Mouse (Mus musculus) neural tube, embryonic 11.5 days (tissue): Measurements from ENCODE around the gene 1700029I15Rik. TPM values are rescaled to one million over a fixed set of nuclear protein-coding genes. Genes with fewer than 3 reads are reported as not detected.

ENCODE experiments used
- ATAC-seq: fragments of 200-750 bp; cut with Nextera tagmentation; 2 replicates; pipeline ENCODE4 v1.8.0; 2017; ENCODE audit warnings: moderate number of reproducible peaks, mild to moderate bottlenecking, moderate TSS enrichment, moderate library complexity; ENCODE audit not compliant: insufficient read depth, low FRiP score, low TSS enrichment
- DNase-seq: peaks from one replicate; pipeline ENCODE4 v3.0.0-alpha.2; 2015; ENCODE audit warnings: low spot score
- H3K27ac ChIP-seq: fragments of 300-500 bp; sonication (generic); 2 replicates; pipeline ENCODE4 v1.5.1; 2014; ENCODE audit warnings: low read depth, mild to moderate bottlenecking, low read length
- H3K27me3 ChIP-seq: fragments of 300-500 bp; sonication (generic); 2 replicates; pipeline ENCODE4 v1.6.1; 2014; ENCODE audit warnings: mild to moderate bottlenecking, low read length, mixed read lengths; ENCODE audit not compliant: control insufficient read depth, insufficient read depth
- H3K36me3 ChIP-seq: fragments of 300-500 bp; sonication (generic); 2 replicates; pipeline ENCODE4 v1.6.1; 2014; ENCODE audit warnings: mild to moderate bottlenecking, low read length, moderate library complexity, mixed read lengths; ENCODE audit not compliant: control insufficient read depth, insufficient read depth
- H3K4me1 ChIP-seq: fragments of 300-500 bp; sonication (generic); 2 replicates; pipeline ENCODE4 v1.6.1; 2014; ENCODE audit warnings: low read length, mixed read lengths; ENCODE audit not compliant: control insufficient read depth, insufficient read depth
- H3K4me2 ChIP-seq: fragments of 300-500 bp; sonication (generic); 2 replicates; pipeline ENCODE4 v1.6.1; 2014; ENCODE audit warnings: low read depth, mild to moderate bottlenecking, moderate library complexity
- H3K4me3 ChIP-seq: fragments of 300-500 bp; sonication (generic); 2 replicates; pipeline ENCODE4 v1.5.1; 2014; ENCODE audit warnings: low read depth, low read length
- H3K9ac ChIP-seq: fragments of 300-500 bp; sonication (generic); 2 replicates; pipeline ENCODE4 v1.6.1; 2014; ENCODE audit warnings: mild to moderate bottlenecking, low read length
- H3K9me3 ChIP-seq: fragments of 300-500 bp; sonication (generic); 2 replicates; pipeline ENCODE4 v1.6.1; 2016; ENCODE audit warnings: low read length; ENCODE audit not compliant: control insufficient read depth
- WGBS: fragments of 180-500 bp; shearing (Covaris S2); extraction: QIAGEN DNeasy Blood & Tissue Kit; methylation state at CpG from one replicate; pipeline ENCODE4 v1.1.7; 2014; 5-methylcytosine and 5-hydroxymethylcytosine counted together
- polyA plus RNA-seq: library from polyadenylated mRNA; unstranded; fragments of >200 nt; fragmentation: Nextera tagmentation; extraction: Ambion mirVana; gene quantifications from 2 replicates; pipeline ENCODE4 v1.2.1, GENCODE M21; 2014

1700029I15Rik gene
- polyA plus RNA-seq, 1 experiment from 2014 or later: 3.1 TPM

GRCm38 (mm10) chr2:92387646-92388045, 5.3 kb downstream of the 1700029I15Rik start:
- no peak for DNase-seq
- 84% methylated on average over 4 of the region's 4 CpGs for WGBS
- H3K27ac ChIP-seq: no peak overlapping the region
- ATAC-seq: no peak
- H3K9me3 ChIP-seq: no peaks in the 10 kb centered on the region
- peaks cover 43% of the 10 kb centered on the region for H3K4me1 ChIP-seq
- 0 out of 2 replicates have a peak overlapping the region, but pooled peaks have one; percentile 70 for H3K4me3 ChIP-seq
- H3K36me3 ChIP-seq: peaks cover 14% of the 10 kb centered on the region
- peak overlapping the region; percentile 84; the same call in 1 of the 2 replicates for H3K9ac ChIP-seq
- H3K27me3 ChIP-seq: no peaks in the 10 kb centered on the region
- peak overlapping the region; percentile 89 for H3K4me2 ChIP-seq

GRCm38 (mm10) chr2:92388081-92388517, 5.8 kb downstream of the 1700029I15Rik start:
- ATAC-seq: no peak
- H3K36me3 ChIP-seq: peaks cover 14% of the 10 kb centered on the region
- H3K27ac ChIP-seq: no peak overlapping the region
- H3K4me2 ChIP-seq: peak overlapping the region; percentile 89
- DNase-seq: no peak
- H3K9me3 ChIP-seq: no peaks in the 10 kb centered on the region
- H3K9ac ChIP-seq: peak overlapping the region; percentile 84
- 63% methylated on average over 3 of the region's 3 CpGs for WGBS
- H3K27me3 ChIP-seq: no peaks in the 10 kb centered on the region
- peak overlapping the region; percentile 70 for H3K4me3 ChIP-seq
- peaks cover 47% of the 10 kb centered on the region for H3K4me1 ChIP-seq

GRCm38 (mm10) chr2:92388891-92389641, 6.7 kb downstream of the 1700029I15Rik start:
- WGBS: under 1% methylated on average over 57 of the region's 62 CpGs
- DNase-seq (peak; percentile 98), ATAC-seq (peak; percentile 93)
- peaks cover 14% of the 10 kb centered on the region for H3K36me3 ChIP-seq
- H3K9ac ChIP-seq: peak overlapping the region; percentile 84
- H3K4me3 ChIP-seq: peak overlapping the region; percentile 70
- peak overlapping the region; percentile 67; the same call in 1 of the 2 replicates for H3K27ac ChIP-seq
- no peaks in the 10 kb centered on the region for H3K9me3 ChIP-seq
- H3K4me1 ChIP-seq: peaks cover 48% of the 10 kb centered on the region
- H3K4me2 ChIP-seq: peak overlapping the region; percentile 89
- no peaks in the 10 kb centered on the region for H3K27me3 ChIP-seq

GRCm38 (mm10) chr2:92389645-92390044, 7.3 kb downstream of the 1700029I15Rik start:
- Histone ChIP-seq H3K4me3 (no peak overlapping the region), H3K9me3 (no peaks in the 10 kb centered on the region), H3K4me1 (peaks cover 48% of the 10 kb centered on the region), H3K27me3 (no peaks in the 10 kb centered on the region), H3K36me3 (peaks cover 12% of the 10 kb centered on the region), H3K9ac (no peak overlapping the region), H3K27ac (peak overlapping the region; percentile 67; the same call in 1 of the 2 replicates), H3K4me2 (peak overlapping the region; percentile 89)
- 5% methylated on average over 10 of the region's 10 CpGs for WGBS
- DNase-seq (no peak), ATAC-seq (no peak)

GRCm38 (mm10) chr2:92390206-92390930, 8.0 kb downstream of the 1700029I15Rik start:
- H3K4me2 ChIP-seq: peak overlapping the region; percentile 89
- H3K4me3 ChIP-seq: no peak overlapping the region
- peaks cover 12% of the 10 kb centered on the region for H3K36me3 ChIP-seq
- no peaks in the 10 kb centered on the region for H3K9me3 ChIP-seq
- H3K27me3 ChIP-seq: no peaks in the 10 kb centered on the region
- WGBS: 85% methylated on average over 6 of the region's 6 CpGs
- H3K27ac ChIP-seq: no peak overlapping the region
- DNase-seq (no peak), ATAC-seq (no peak)
- peaks cover 48% of the 10 kb centered on the region for H3K4me1 ChIP-seq
- H3K9ac ChIP-seq: no peak overlapping the region

GRCm38 (mm10) chr2:92391116-92391515, 8.8 kb downstream of the 1700029I15Rik start:
- H3K4me2 ChIP-seq: peak overlapping the region; percentile 58
- H3K9me3 ChIP-seq: no peaks in the 10 kb centered on the region
- peaks cover 7% of the 10 kb centered on the region for H3K36me3 ChIP-seq
- no peaks in the 10 kb centered on the region for H3K27me3 ChIP-seq
- no peak for DNase-seq
- ATAC-seq: no peak
- H3K9ac ChIP-seq: no peak overlapping the region
- peak overlapping the region; percentile 93 for H3K27ac ChIP-seq
- 92% methylated on average over 8 of the region's 8 CpGs for WGBS
- H3K4me1 ChIP-seq: peaks cover 48% of the 10 kb centered on the region
- 0 out of 2 replicates have a peak overlapping the region, but pooled peaks have one; percentile 39 for H3K4me3 ChIP-seq

GRCm38 (mm10) chr2:92391703-92392317, 9.5 kb downstream of the 1700029I15Rik start:
- Histone ChIP-seq H3K4me2 (peak overlapping the region; percentile 58), H3K4me3 (peak overlapping the region; percentile 39), H3K36me3 (peaks cover 2% of the 10 kb centered on the region), H3K9me3 (no peaks in the 10 kb centered on the region), H3K27ac (peak overlapping the region; percentile 93), H3K9ac (peak overlapping the region; percentile 62), H3K4me1 (peaks cover 48% of the 10 kb centered on the region), H3K27me3 (no peaks in the 10 kb centered on the region)
- 22% methylated on average over 11 of the region's 11 CpGs for WGBS
- ATAC-seq (0 out of 2 replicates have a peak, but pooled peaks have one; percentile 0), DNase-seq (no peak)
